18 mouse cellular contexts compared by ENCODE assay signal in the genomic region with DNA sequence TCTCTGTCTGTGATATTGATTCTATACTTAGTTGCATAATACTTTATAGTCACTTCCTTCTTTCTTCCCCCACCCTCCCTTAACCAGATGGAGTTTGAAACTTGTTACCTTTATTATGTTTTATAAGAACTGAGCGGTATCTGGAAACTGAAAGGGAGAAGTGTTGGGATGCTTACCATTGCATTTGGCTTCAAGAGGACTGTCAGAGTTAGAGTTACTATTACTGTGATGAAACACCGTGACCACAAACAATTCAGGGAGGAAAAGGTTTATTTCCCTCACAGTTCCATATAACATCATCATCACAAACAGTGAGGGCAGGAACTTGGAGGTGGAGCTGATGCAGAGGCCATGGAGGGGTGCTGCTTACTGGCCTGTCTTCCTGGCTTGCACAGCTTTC. TPM values are rescaled to one million over a fixed set of nuclear protein-coding genes. Genes with fewer than 3 reads are reported as not detected.
DNase-seq lines count a peak whose midpoint lies in the region; ATAC-seq lines count a peak whose summit lies in the region.
"Had no signal": no experiment of that assay in that cellular context is flagged by ENCODE, and none has a peak within 500 bp of the region (broad histone marks: within the 10 kb centered on the region; RNA-seq: fewer than 3 reads in every experiment).

No protein-coding gene starts in this region.

- no peak for DNase-seq in urinary bladder, postnatal 25 days (ENCODE audit: low spot score)
- no peak for DNase-seq in gastrocnemius, postnatal 10 days
- no peak for DNase-seq in lung, postnatal 14 days
- DNase-seq: adrenal gland, adult 8-10 months; adrenal gland, postnatal 14 days; adrenal gland, postnatal 36 days; B cell, adult 2 months; cerebellum, adult 11-12 months; cerebellum, adult 2 months; cerebellum, adult 9-10 months; cerebellum, postnatal 10 days; cerebellum, postnatal 25 days; embryo, embryonic 11 days had no signal

- peak; percentile 88 for ATAC-seq in common myeloid progenitor, adult 5-6 weeks (replicated peaks; ENCODE audit: low read depth, poor library complexity, severe bottlenecking)
- peak; percentile 89 for ATAC-seq in megakaryocyte, adult 5-6 weeks (ENCODE audit: poor library complexity, severe bottlenecking)
- ATAC-seq: forebrain, embryonic 14.5 days; forebrain, embryonic 16.5 days had no signal

RNA-seq across cellular contexts. Expression of gene Xrn2, which starts 23.1 kb away (rescaled TPM):
- 202 and 227 TPM in 2 replicates for total RNA-seq in common myeloid progenitor, adult 5-6 weeks (2017)
- total RNA-seq in megakaryocyte, adult 5-6 weeks (2015): 92.3 and 94.3 TPM in 2 replicates
- 156 and 158 TPM in 2 replicates for total RNA-seq in megakaryocyte, adult 5-6 weeks (2017)
- total RNA-seq in gastrocnemius, postnatal 10 days (2021): 10 to 100 TPM; 23.0 to 27.6 TPM

RNA-seq across cellular contexts. Expression of gene Nkx2-4, which starts 49.4 kb away (rescaled TPM):
- not detected in 2 replicates for total RNA-seq in common myeloid progenitor, adult 5-6 weeks (2017)
- not detected in 2 replicates for total RNA-seq in megakaryocyte, adult 5-6 weeks (2015)
- total RNA-seq in megakaryocyte, adult 5-6 weeks (2017): not detected in 2 replicates
- total RNA-seq in gastrocnemius, postnatal 10 days (2021): not detected
- total RNA-seq: adrenal gland, adult 8-10 months; adrenal gland, postnatal 14 days; adrenal gland, postnatal 36 days; MEL had no signal
